In the genomic region with DNA sequence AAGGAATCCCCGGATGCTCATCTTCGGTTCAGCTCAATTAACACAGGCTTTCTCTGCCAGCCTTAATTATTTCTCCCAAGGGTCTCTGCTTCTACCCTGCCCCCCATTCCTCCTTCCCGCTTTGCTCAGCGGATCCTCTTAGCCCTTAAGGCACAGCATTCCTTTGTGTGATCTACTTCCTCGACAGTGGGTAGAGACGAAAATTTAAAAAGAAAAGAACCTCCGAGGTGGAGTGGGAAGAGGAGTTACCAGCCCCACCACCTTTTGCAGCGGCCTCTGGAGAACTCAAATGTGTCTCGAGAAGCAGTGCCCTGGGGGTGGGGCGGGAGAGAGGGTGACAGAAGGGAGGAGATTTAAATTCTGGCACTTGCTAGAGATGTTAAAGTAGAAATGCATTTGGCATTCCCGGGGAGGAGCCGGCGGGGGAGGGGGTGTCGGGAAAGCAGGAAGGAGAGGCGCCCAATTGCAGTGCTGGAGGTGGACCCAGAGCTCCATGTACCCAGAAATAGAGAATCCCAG, we compare ENCODE assay signal across 8 mouse cellular contexts. TPM values are rescaled to one million over a fixed set of nuclear protein-coding genes. Genes with fewer than 3 reads are reported as not detected.
DNase-seq lines count a peak whose midpoint lies in the region; ATAC-seq lines count a peak whose summit lies in the region.

No protein-coding gene starts in this region.

- peak overlapping the region; percentile 75 for H3K4me2 ChIP-seq in embryonic facial prominence, embryonic 13.5 days
- H3K4me2 ChIP-seq in heart, embryonic 15.5 days, result peak overlapping the region; percentile 82
- H3K4me2 ChIP-seq in liver, embryonic 13.5 days, result peak overlapping the region; percentile 39
- H3K4me2 ChIP-seq in neural tube, embryonic 13.5 days, result peak overlapping the region; percentile 73

- 0 out of 2 replicates have a peak, but pooled peaks have one; percentile 39 for ATAC-seq in embryonic facial prominence, embryonic 13.5 days (ENCODE audit: insufficient number of reproducible peaks, insufficient read depth, low FRiP score, low TSS enrichment, low read depth)
- ATAC-seq in heart, embryonic 15.5 days (replicated peaks; ENCODE audit: insufficient number of reproducible peaks, insufficient read depth, low FRiP score, low read depth), result peak; percentile 59
- no peak for ATAC-seq in liver, embryonic 13.5 days (ENCODE audit: low read depth)
- peak; percentile 82 for ATAC-seq in neural tube, embryonic 13.5 days (ENCODE audit: low read depth)
- ATAC-seq in megakaryocyte progenitor cell, adult 5-6 weeks (replicated peaks; ENCODE audit: poor library complexity), result no peak

- H3K9me3 ChIP-seq in embryonic facial prominence, embryonic 13.5 days, result no peaks in the 10 kb centered on the region
- no peaks in the 10 kb centered on the region for H3K9me3 ChIP-seq in heart, embryonic 15.5 days (replicated peaks)
- no peaks in the 10 kb centered on the region for H3K9me3 ChIP-seq in liver, embryonic 13.5 days (replicated peaks)
- H3K9me3 ChIP-seq in neural tube, embryonic 13.5 days, result no peaks in the 10 kb centered on the region

- DNase-seq in ovary, postnatal 36 days (ENCODE audit: low spot score), result peak; percentile 63
- DNase-seq in ovary, postnatal 14 days (ENCODE audit: low spot score), result no peak
- peak; percentile 82 to 88 for DNase-seq in kidney, postnatal 4 days
- DNase-seq in liver, embryonic 13.5 days, result no peak

- H3K36me3 ChIP-seq in embryonic facial prominence, embryonic 13.5 days, result no peaks in the 10 kb centered on the region
- H3K36me3 ChIP-seq in heart, embryonic 15.5 days, result no peaks in the 10 kb centered on the region
- no peaks in the 10 kb centered on the region for H3K36me3 ChIP-seq in liver, embryonic 13.5 days
- no peaks in the 10 kb centered on the region for H3K36me3 ChIP-seq in neural tube, embryonic 13.5 days

- H3K27ac ChIP-seq in embryonic facial prominence, embryonic 13.5 days, result peak overlapping the region; percentile 78
- peak overlapping the region; percentile 79 for H3K27ac ChIP-seq in heart, embryonic 15.5 days
- H3K27ac ChIP-seq in liver, embryonic 13.5 days, result no peak overlapping the region
- peak overlapping the region; percentile 97 for H3K27ac ChIP-seq in neural tube, embryonic 13.5 days (replicated peaks)

- under 1% methylated on average over 15 of the region's 15 CpGs for WGBS in embryonic facial prominence, embryonic 13.5 days
- WGBS in heart, embryonic 15.5 days, result 2% methylated on average over 15 of the region's 15 CpGs
- 3% methylated on average over 15 of the region's 15 CpGs for WGBS in liver, embryonic 13.5 days (ENCODE audit: insufficient replicate concordance)
- under 1% methylated on average over 15 of the region's 15 CpGs for WGBS in neural tube, embryonic 13.5 days

- peaks cover 37% of the 10 kb centered on the region for H3K4me1 ChIP-seq in embryonic facial prominence, embryonic 13.5 days
- H3K4me1 ChIP-seq in heart, embryonic 15.5 days (replicated peaks), result peaks cover 35% of the 10 kb centered on the region
- H3K4me1 ChIP-seq in liver, embryonic 13.5 days (replicated peaks), result peaks cover 21% of the 10 kb centered on the region
- peaks cover 48% of the 10 kb centered on the region for H3K4me1 ChIP-seq in neural tube, embryonic 13.5 days (replicated peaks)

- peak overlapping the region; percentile 41 for H3K4me3 ChIP-seq in embryonic facial prominence, embryonic 13.5 days
- peak overlapping the region; percentile 51 for H3K4me3 ChIP-seq in heart, embryonic 15.5 days
- 0 out of 2 replicates have a peak overlapping the region, but pooled peaks have one; percentile 10 for H3K4me3 ChIP-seq in liver, embryonic 13.5 days (replicated peaks)
- peak overlapping the region; percentile 37 for H3K4me3 ChIP-seq in neural tube, embryonic 13.5 days

- H3K27me3 ChIP-seq in embryonic facial prominence, embryonic 13.5 days, result peaks cover 11% of the 10 kb centered on the region
- H3K27me3 ChIP-seq in heart, embryonic 15.5 days, result no peaks in the 10 kb centered on the region
- peaks cover 87% of the 10 kb centered on the region for H3K27me3 ChIP-seq in liver, embryonic 13.5 days
- peaks cover 4% of the 10 kb centered on the region; the same call in 1 of the 2 replicates for H3K27me3 ChIP-seq in neural tube, embryonic 13.5 days

- H3K9ac ChIP-seq in embryonic facial prominence, embryonic 13.5 days, result peak overlapping the region; percentile 56
- peak overlapping the region; percentile 52 for H3K9ac ChIP-seq in heart, embryonic 15.5 days
- no peak overlapping the region for H3K9ac ChIP-seq in liver, embryonic 13.5 days
- peak overlapping the region; percentile 72 for H3K9ac ChIP-seq in neural tube, embryonic 13.5 days

RNA-seq across cellular contexts. Expression of a gene that starts 27.4 kb away (rescaled TPM):
- polyA plus RNA-seq in embryonic facial prominence, embryonic 13.5 days (2015; fragmentation: Nextera tagmentation; extraction: Ambion mirVana), result 3.2 and 3.8 TPM in 2 replicates
- polyA plus RNA-seq in heart, embryonic 15.5 days (2015; fragmentation: Nextera tagmentation; extraction: Ambion mirVana), result 2.7 and 3.1 TPM in 2 replicates
- 2.8 and 3.1 TPM in 2 replicates for polyA plus RNA-seq in liver, embryonic 13.5 days (2015; fragmentation: Nextera tagmentation; extraction: Ambion mirVana)
- polyA plus RNA-seq in neural tube, embryonic 13.5 days (2015; fragmentation: Nextera tagmentation; extraction: Ambion mirVana), result 2.8 and 3.0 TPM in 2 replicates
- total RNA-seq in megakaryocyte progenitor cell, adult 5-6 weeks (2015), result 45.5 and 47.0 TPM in 2 replicates
- 43.8 and 47.6 TPM in 2 replicates for total RNA-seq in megakaryocyte progenitor cell, adult 5-6 weeks (2017)

RNA-seq across cellular contexts. Expression of a gene that starts 34.5 kb away (rescaled TPM):
- 32.4 and 35.6 TPM in 2 replicates for polyA plus RNA-seq in embryonic facial prominence, embryonic 13.5 days (2015; fragmentation: Nextera tagmentation; extraction: Ambion mirVana)
- 31.2 and 33.9 TPM in 2 replicates for polyA plus RNA-seq in heart, embryonic 15.5 days (2015; fragmentation: Nextera tagmentation; extraction: Ambion mirVana)
- 33.3 and 38.6 TPM in 2 replicates for polyA plus RNA-seq in liver, embryonic 13.5 days (2015; fragmentation: Nextera tagmentation; extraction: Ambion mirVana)
- polyA plus RNA-seq in neural tube, embryonic 13.5 days (2015; fragmentation: Nextera tagmentation; extraction: Ambion mirVana), result 33.4 and 39.2 TPM in 2 replicates
- total RNA-seq in megakaryocyte progenitor cell, adult 5-6 weeks (2015), result 57.1 and 64.4 TPM in 2 replicates
- total RNA-seq in megakaryocyte progenitor cell, adult 5-6 weeks (2017), result 71.4 and 85.8 TPM in 2 replicates

Comparison
In these comparisons a context has a peak if more than half of its experiments do, and no peak if none do; other contexts are left out.
1. DNase-seq: peak in ovary, postnatal 36 days (single experiment) and kidney, postnatal 4 days (2 of 2); none in ovary, postnatal 14 days (single experiment) and liver, embryonic 13.5 days (single experiment).
2. ATAC-seq: peak in embryonic facial prominence, embryonic 13.5 days (single experiment), heart, embryonic 15.5 days (single experiment) and neural tube, embryonic 13.5 days (single experiment); none in liver, embryonic 13.5 days (single experiment) and megakaryocyte progenitor cell, adult 5-6 weeks (single experiment).
3. Peak in every context shown above with its lines, with median percentiles within 50 percentile points of each other: H3K4me2 ChIP-seq and H3K4me3 ChIP-seq.